Mouse (Mus musculus) stomach, embryonic 14.5 days (tissue): ENCODE measurements around the gene 4930407I10Rik. TPM values are rescaled to one million over a fixed set of nuclear protein-coding genes. Genes with fewer than 3 reads are reported as not detected.

Experiments
- polyA plus RNA-seq: library from polyadenylated mRNA; unstranded; fragments of >200 nt; fragmentation: Nextera tagmentation; extraction: Ambion mirVana; gene quantifications from 2 replicates; pipeline ENCODE4 v1.2.1, GENCODE M21; 2014

The 4930407I10Rik gene
- polyA plus RNA-seq, 1 experiment from 2014 or later, result not detected

Other genes with a start within 250 kb of the 4930407I10Rik start
- gene Tob2, start 200.4 kb upstream of the 4930407I10Rik start, polyA plus RNA-seq, result 24.5 and 25.1 TPM in 2 replicates
- 153 and 157 TPM in 2 replicates for gene Phf5a, start 187.2 kb upstream of the 4930407I10Rik start, polyA plus RNA-seq
- gene Aco2, start 186.8 kb upstream of the 4930407I10Rik start, polyA plus RNA-seq, result 136 and 144 TPM in 2 replicates
- 62.7 and 68.0 TPM in 2 replicates for gene Polr3h, start 132.9 kb upstream of the 4930407I10Rik start, polyA plus RNA-seq
- 15.7 and 18.3 TPM in 2 replicates for gene Csdc2, start 122.4 kb upstream of the 4930407I10Rik start, polyA plus RNA-seq
- 29.9 and 37.2 TPM in 2 replicates for gene Pmm1, start 98.2 kb upstream of the 4930407I10Rik start, polyA plus RNA-seq
- not detected in 2 replicates for gene 1700029P11Rik, start 78.6 kb upstream of the 4930407I10Rik start, polyA plus RNA-seq
- 75.4 and 90.0 TPM in 2 replicates for gene Xrcc6, start 71.3 kb upstream of the 4930407I10Rik start, polyA plus RNA-seq
- 24.2 and 26.3 TPM in 2 replicates for gene Desi1, start 25.3 kb upstream of the 4930407I10Rik start, polyA plus RNA-seq
- gene Snu13, start 11.6 kb upstream of the 4930407I10Rik start, polyA plus RNA-seq, result 283 and 284 TPM in 2 replicates
- gene Mei1, start 10.8 kb downstream of the 4930407I10Rik start, polyA plus RNA-seq, result 0.09 TPM in 1 of 2 replicates, not detected in the other
- gene Ccdc134, start 68.8 kb downstream of the 4930407I10Rik start, polyA plus RNA-seq, result 17.7 and 18.4 TPM in 2 replicates
- 128 and 133 TPM in 2 replicates for gene Srebf2, start 88.0 kb downstream of the 4930407I10Rik start, polyA plus RNA-seq
- 0.30 and 0.39 TPM in 2 replicates for gene Shisa8, start 153.7 kb downstream of the 4930407I10Rik start, polyA plus RNA-seq
- 0.18 TPM in 1 of 2 replicates, not detected in the other for gene Tnfrsf13c, start 165.2 kb downstream of the 4930407I10Rik start, polyA plus RNA-seq
- gene Cenpm, start 185.6 kb downstream of the 4930407I10Rik start, polyA plus RNA-seq, result 72.1 and 86.7 TPM in 2 replicates
- gene 1500009C09Rik, start 193.2 kb downstream of the 4930407I10Rik start, polyA plus RNA-seq, result not detected in 2 replicates
- gene Sept3, start 215.7 kb downstream of the 4930407I10Rik start, polyA plus RNA-seq, result 16.1 and 16.6 TPM in 2 replicates
- gene Wbp2nl, start 239.8 kb downstream of the 4930407I10Rik start, polyA plus RNA-seq, result 0.18 and 0.29 TPM in 2 replicates